Mouse (Mus musculus) heart, adult 2 months (tissue): ENCODE results near the gene Faap100. TPM values are rescaled to one million over a fixed set of nuclear protein-coding genes. Genes with fewer than 3 reads are reported as not detected.
A peak's percentile ranks its signal among the peaks of the same experiment; 100 is the strongest.

Experiments used
- DNase-seq, 2 experiments: peaks; one replicate each; pipeline ENCODE4 v3.0.0; 2021
- H3K27ac ChIP-seq: fragments of 200-600 bp; 2 replicates; pipeline ENCODE4 v1.8.1; 2022
- H3K27me3 ChIP-seq: fragments of 200-500 bp; 2 replicates; pipeline ENCODE4 v1.6.1; 2012; ENCODE audit warnings: mild to moderate bottlenecking, low read length, inconsistent platforms, mixed read lengths; ENCODE audit not compliant: control insufficient read depth, insufficient read depth
- H3K36me3 ChIP-seq: fragments of 200-500 bp; 2 replicates; pipeline ENCODE4 v1.6.1; 2012; ENCODE audit warnings: low read length, inconsistent platforms; ENCODE audit not compliant: control insufficient read depth, insufficient read depth
- H3K4me1 ChIP-seq: fragments of 200-500 bp; 2 replicates; pipeline ENCODE4 v1.6.1; 2011; ENCODE audit warnings: low read length; ENCODE audit not compliant: control insufficient read depth, insufficient read depth
- H3K4me3 ChIP-seq: fragments of 200-600 bp; 2 replicates; pipeline ENCODE4 v1.8.1; 2022
- H3K79me2 ChIP-seq: fragments of 200-500 bp; replicated peaks from 2 replicates; pipeline ENCODE4 v1.6.1; 2012; ENCODE audit warnings: mild to moderate bottlenecking, inconsistent platforms, low read length, moderate library complexity, mixed read lengths; ENCODE audit not compliant: control insufficient read depth, insufficient read depth
- H3K9ac ChIP-seq: fragments of 200-500 bp; 2 replicates; pipeline ENCODE4 v1.6.1; 2012; ENCODE audit warnings: low read depth, mild to moderate bottlenecking, control low read depth, inconsistent platforms, low read length, mixed read lengths
- CTCF ChIP-seq: fragments of 200-600 bp; IDR thresholded peaks from 2 replicates; pipeline ENCODE4 v1.8.1; 2022; ENCODE audit warnings: antibody characterized with exemption, mild to moderate bottlenecking, moderate library complexity
- EP300 ChIP-seq: fragments of 200-500 bp; IDR thresholded peaks from 2 replicates; pipeline ENCODE4 v1.6.1; 2011; ENCODE audit warnings: low read depth, low read length, control low read depth; ENCODE audit not compliant: insufficient read depth
- POLR2A ChIP-seq: fragments of 200-500 bp; IDR thresholded peaks from 2 replicates; pipeline ENCODE4 v1.6.1; 2011; ENCODE audit warnings: mild to moderate bottlenecking, low read depth, low read length, control low read depth; ENCODE audit not compliant: insufficient read depth
- WGBS: fragments of 180-500 bp; shearing (Covaris S2); methylation state at CpG from one replicate; pipeline ENCODE4 v1.1.7; 2018; 5-methylcytosine and 5-hydroxymethylcytosine counted together
- intact Hi-C: fragments of 180-260 bp; cut with DNase I; formaldehyde crosslinking; loops from one replicate; pipeline ENCODE4 v1.15.1; 2025
- polyA plus RNA-seq: library from polyadenylated mRNA; depleted of rRNA; stranded (reverse); fragments of >200 nt; gene quantifications from 2 replicates; pipeline ENCODE4 v1.2.3, GENCODE M21; 2012
- total RNA-seq, 2 experiments: library from RNA; stranded (reverse); gene quantifications; 2 replicates each; pipeline ENCODE4 v1.2.3; 2021

Faap100 gene
- total and polyA plus RNA-seq, 3 experiments, result 13.0 to 25.8 (median 13.4) TPM

GRCm38 (mm10) chr11:120343519-120344309, 34.9 kb downstream of the Faap100 start:
- Histone ChIP-seq H3K36me3 (peaks cover 5% of the 10 kb centered on the region), H3K4me3 (no peak overlapping the region), H3K27ac (no peak overlapping the region), H3K4me1 (peaks cover 5% of the 10 kb centered on the region), H3K79me2 (peaks cover 3% of the 10 kb centered on the region), H3K27me3 (no peaks in the 10 kb centered on the region), H3K9ac (no peak overlapping the region)
- TF ChIP-seq CTCF (no peak), POLR2A (no peak)
- peak in 1 of 2 experiments; percentile 6 for DNase-seq
- 41% methylated on average over 5 of the region's 5 CpGs for WGBS
- intact Hi-C loops, result no loop called here

GRCm38 (mm10) chr11:120342656-120343160, 35.9 kb downstream of the Faap100 start:
- 94% methylated on average over 5 of the region's 5 CpGs for WGBS
- H3K79me2 ChIP-seq, result no peaks in the 10 kb centered on the region; the same call in 1 of the 2 replicates
- no peak overlapping the region for H3K27ac ChIP-seq
- DNase-seq, result no peak
- no peak for TF ChIP-seq POLR2A
- TF ChIP-seq EP300, result no peak
- no peak for TF ChIP-seq CTCF
- H3K27me3 ChIP-seq, result no peaks in the 10 kb centered on the region
- no peak overlapping the region for H3K9ac ChIP-seq
- H3K36me3 ChIP-seq, result peaks cover 5% of the 10 kb centered on the region
- H3K4me3 ChIP-seq, result no peak overlapping the region
- peaks cover 5% of the 10 kb centered on the region for H3K4me1 ChIP-seq
- intact Hi-C loops, result no loop called here

GRCm38 (mm10) chr11:120341661-120342060, 36.9 kb downstream of the Faap100 start:
- no peak for DNase-seq
- Histone ChIP-seq H3K36me3 (peaks cover 5% of the 10 kb centered on the region), H3K4me3 (no peak overlapping the region), H3K79me2 (no peaks in the 10 kb centered on the region), H3K27ac (no peak overlapping the region), H3K27me3 (no peaks in the 10 kb centered on the region), H3K4me1 (peaks cover 5% of the 10 kb centered on the region), H3K9ac (no peak overlapping the region)
- WGBS, result 93% methylated on average over 4 of the region's 4 CpGs
- no peak for TF ChIP-seq POLR2A
- no peak for TF ChIP-seq EP300
- no peak for TF ChIP-seq CTCF
- intact Hi-C loops, result no loop called here

GRCm38 (mm10) chr11:120339978-120340513, 38.5 kb downstream of the Faap100 start:
- H3K36me3 ChIP-seq, result peaks cover under 1% of the 10 kb centered on the region
- no peak overlapping the region for H3K4me3 ChIP-seq
- no peaks in the 10 kb centered on the region for H3K79me2 ChIP-seq
- intact Hi-C loops, result no loop called here
- DNase-seq, result no peak
- 79% methylated on average over 10 of the region's 10 CpGs for WGBS
- H3K27me3 ChIP-seq, result no peaks in the 10 kb centered on the region
- H3K9ac ChIP-seq, result no peak overlapping the region
- no peak overlapping the region for H3K27ac ChIP-seq
- peaks cover under 1% of the 10 kb centered on the region; the same call in 1 of the 2 replicates for H3K4me1 ChIP-seq
- TF ChIP-seq CTCF, result no peak
- TF ChIP-seq EP300, result no peak
- TF ChIP-seq POLR2A, result no peak

GRCm38 (mm10) chr11:120338786-120339185, 39.8 kb downstream of the Faap100 start:
- H3K36me3 ChIP-seq, result no peaks in the 10 kb centered on the region
- no peaks in the 10 kb centered on the region for H3K79me2 ChIP-seq
- intact Hi-C loops, result no loop called here
- WGBS, result 79% methylated on average over 3 of the region's 3 CpGs
- H3K4me1 ChIP-seq, result no peaks in the 10 kb centered on the region
- no peak overlapping the region for H3K27ac ChIP-seq
- no peak overlapping the region for H3K4me3 ChIP-seq
- H3K9ac ChIP-seq, result no peak overlapping the region
- TF ChIP-seq POLR2A (no peak), EP300 (no peak), CTCF (no peak)
- no peak for DNase-seq
- no peaks in the 10 kb centered on the region for H3K27me3 ChIP-seq

GRCm38 (mm10) chr11:120337447-120337846, 41.1 kb downstream of the Faap100 start:
- Histone ChIP-seq H3K36me3 (no peaks in the 10 kb centered on the region), H3K9ac (no peak overlapping the region), H3K27me3 (no peaks in the 10 kb centered on the region), H3K79me2 (no peaks in the 10 kb centered on the region), H3K27ac (no peak overlapping the region), H3K4me1 (no peaks in the 10 kb centered on the region), H3K4me3 (no peak overlapping the region)
- DNase-seq, result no peak
- intact Hi-C loops, result no loop called here
- 55% methylated on average over 2 of the region's 2 CpGs for WGBS
- TF ChIP-seq POLR2A, result no peak
- TF ChIP-seq CTCF, result 0 out of 2 replicates have a peak, but pooled peaks have one; percentile 7
- TF ChIP-seq EP300, result no peak
